Mouse (Mus musculus) cerebellum, adult 9-11 months (tissue): ENCODE data around the gene Adgrv1.
A peak's percentile ranks its signal among the peaks of the same experiment; 100 is the strongest.
"Not testable (repeated sequence)": the region's sequence is repeated elsewhere in the genome, so short reads cannot be mapped to it uniquely, and the experiment has no call there.

Experiments used
- DNase-seq: peaks from one replicate; pipeline ENCODE4 v3.0.0; 2022

Gene Adgrv1

GRCm38 (mm10) chr13:81632720-81633415 is at the start of gene Adgrv1:
TSS of gene Adgrv1 (minus strand) at chr13:81633154.
- peak; percentile 86 for DNase-seq

GRCm38 (mm10) chr13:81675333-81675732 is 42.4 kb upstream of the Adgrv1 start:
- DNase-seq, result no peak

- no peak for DNase-seq
Measured at GRCm38 (mm10) chr13:81667713-81668112, 34.8 kb upstream of the Adgrv1 start.

- peak; percentile 67 for DNase-seq
Measured at GRCm38 (mm10) chr13:81664331-81664698, 31.4 kb upstream of the Adgrv1 start.

GRCm38 (mm10) chr13:81663566-81664330 is 30.8 kb upstream of the Adgrv1 start:
- peak; percentile 42 for DNase-seq

GRCm38 (mm10) chr13:81658053-81658752 is 25.2 kb upstream of the Adgrv1 start:
- no peak for DNase-seq

- peak; percentile 95 for DNase-seq
Measured at GRCm38 (mm10) chr13:81657351-81658052, 24.5 kb upstream of the Adgrv1 start, which contains the start of gene Lysmd3. TSS of gene Lysmd3 (plus strand) at chr13:81657663.

- DNase-seq, result no peak
Measured at GRCm38 (mm10) chr13:81657008-81657350, 24.0 kb upstream of the Adgrv1 start.

GRCm38 (mm10) chr13:81656091-81656850 is 23.3 kb upstream of the Adgrv1 start:
- DNase-seq, result peak; percentile 11

- DNase-seq, result not testable (repeated sequence)
Measured at GRCm38 (mm10) chr13:81650382-81650781, 17.4 kb upstream of the Adgrv1 start.

GRCm38 (mm10) chr13:81646348-81646747 is 13.4 kb upstream of the Adgrv1 start:
- DNase-seq, result no peak

- no peak for DNase-seq
Measured at GRCm38 (mm10) chr13:81644047-81644565, 11.2 kb upstream of the Adgrv1 start.

GRCm38 (mm10) chr13:81642491-81643149 is 9.7 kb upstream of the Adgrv1 start:
- no peak for DNase-seq

- peak; percentile 11 for DNase-seq
Measured at GRCm38 (mm10) chr13:81641289-81642045, 8.5 kb upstream of the Adgrv1 start.

- no peak for DNase-seq
Measured at GRCm38 (mm10) chr13:81640881-81641280, 7.9 kb upstream of the Adgrv1 start.

GRCm38 (mm10) chr13:81639624-81640023 is 6.7 kb upstream of the Adgrv1 start:
- no peak for DNase-seq

- DNase-seq, result no peak
Measured at GRCm38 (mm10) chr13:81630566-81630965, 2.4 kb downstream of the Adgrv1 start.

- no peak for DNase-seq
Measured at GRCm38 (mm10) chr13:81629395-81629794, 3.6 kb downstream of the Adgrv1 start.

GRCm38 (mm10) chr13:81628631-81629190 is 4.2 kb downstream of the Adgrv1 start:
- no peak for DNase-seq

GRCm38 (mm10) chr13:81627861-81628260 is 5.1 kb downstream of the Adgrv1 start:
- DNase-seq, result not testable (repeated sequence)
